Mouse (Mus musculus): ENCODE data around the gene Hdac8. TPM values are rescaled to one million over a fixed set of nuclear protein-coding genes. Genes with fewer than 3 reads are reported as not detected.

Gene Hdac8
- polyA plus RNA-seq, 1 experiment from 2014 or later: 7.8 TPM

DNA sequence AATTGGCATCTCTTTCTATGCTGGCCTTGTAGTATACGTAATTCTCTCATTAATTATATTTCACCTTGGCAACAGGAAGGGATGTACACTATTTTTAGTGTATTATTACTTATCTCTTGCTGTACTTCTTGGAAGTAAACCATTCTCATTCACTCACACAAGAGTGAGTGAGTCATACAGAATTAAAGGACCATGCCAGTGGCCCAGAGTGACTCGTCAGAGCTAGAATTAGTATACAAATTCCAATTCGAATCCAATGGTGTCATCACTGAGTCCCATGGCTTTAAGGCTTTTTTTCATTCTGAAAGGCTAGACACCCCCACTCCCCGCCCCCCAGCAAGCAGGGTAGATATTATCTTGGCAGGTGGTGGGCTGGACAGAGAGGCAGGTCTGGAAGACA lies 88.2 kb downstream of the Hdac8 start:
- Histone ChIP-seq H3K27ac (no peak overlapping the region), H3K4me3 (no peak overlapping the region), H3K27me3 (replicated peaks) (peaks cover 4% of the 10 kb centered on the region; the same call in 1 of the 2 replicates), H3K4me2 (no peak overlapping the region), H3K4me1 (no peaks in the 10 kb centered on the region), H3K9ac (no peak overlapping the region), H3K9me3 (no peaks in the 10 kb centered on the region), H3K36me3 (replicated peaks) (no peaks in the 10 kb centered on the region)
- no peak for ATAC-seq (replicated peaks)
- 67% methylated on average over 4 of the region's 4 CpGs for WGBS

DNA sequence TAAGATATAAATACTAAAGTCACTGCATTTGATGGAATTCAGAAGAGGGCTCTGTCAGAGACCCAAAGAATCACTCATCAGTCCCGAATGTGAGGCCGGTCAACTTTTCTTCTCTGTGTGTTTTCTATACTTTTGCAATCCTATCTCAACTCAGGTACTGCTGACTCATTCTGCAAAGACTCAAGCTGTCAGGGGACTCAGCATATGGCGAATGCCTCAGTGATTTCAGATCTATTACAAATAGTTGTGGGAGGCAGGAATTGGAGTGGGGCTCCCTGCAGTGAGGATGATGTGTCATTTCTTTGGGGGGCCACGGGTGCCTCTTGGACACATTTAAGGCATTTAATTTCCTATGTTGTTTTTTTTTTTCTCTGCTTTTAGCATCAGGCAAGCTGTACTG lies 88.8 kb downstream of the Hdac8 start:
- Histone ChIP-seq H3K27ac (no peak overlapping the region), H3K4me1 (no peaks in the 10 kb centered on the region), H3K9ac (no peak overlapping the region), H3K4me3 (no peak overlapping the region), H3K27me3 (replicated peaks) (peaks cover 4% of the 10 kb centered on the region; the same call in 1 of the 2 replicates), H3K4me2 (no peak overlapping the region), H3K9me3 (no peaks in the 10 kb centered on the region), H3K36me3 (replicated peaks) (no peaks in the 10 kb centered on the region)
- WGBS: 67% methylated on average over 4 of the region's 4 CpGs
- ATAC-seq (replicated peaks): no peak

DNA sequence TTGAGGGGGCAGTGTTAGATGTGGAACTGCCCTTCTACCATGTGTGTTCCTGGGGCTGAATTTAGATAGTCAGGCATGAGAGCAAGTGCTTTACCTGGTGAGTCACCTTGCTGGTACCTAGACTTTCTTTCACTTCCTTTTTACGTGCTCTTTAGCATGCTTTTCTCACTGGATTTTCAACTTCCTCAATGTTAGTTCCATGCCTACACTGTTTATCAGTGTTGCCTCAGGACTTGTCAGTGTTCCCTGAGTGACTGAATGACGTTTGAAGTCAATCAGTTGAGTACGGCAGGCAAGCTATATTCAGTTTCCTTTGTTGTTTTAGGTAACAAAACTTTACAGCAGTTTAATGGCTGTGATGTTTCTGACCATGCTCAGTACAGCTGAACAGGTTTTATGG lies 120.4 kb downstream of the Hdac8 start:
- H3K27ac ChIP-seq: no peak overlapping the region
- 82% methylated on average over 3 of the region's 3 CpGs for WGBS
- ATAC-seq (replicated peaks): no peak

DNA sequence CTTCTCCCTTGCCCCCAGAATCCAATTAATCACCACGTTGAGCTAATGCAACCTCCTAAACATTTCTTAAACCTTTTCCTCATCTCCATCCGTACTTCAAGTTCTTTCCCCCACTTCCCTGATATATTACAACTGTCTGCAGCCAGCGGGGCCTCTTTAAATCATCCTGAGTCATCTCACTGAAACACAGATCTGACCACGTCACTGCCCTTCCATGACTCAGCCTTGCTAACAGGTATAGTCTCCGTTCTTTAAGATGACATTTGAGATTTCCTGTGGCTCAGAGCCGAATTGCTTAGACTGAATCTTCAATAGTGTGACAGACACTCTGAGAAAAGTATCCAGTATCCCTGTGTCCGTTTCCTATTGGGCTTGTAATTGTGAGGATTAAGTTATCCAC lies 122.0 kb downstream of the Hdac8 start:
- no peaks in the 10 kb centered on the region for H3K4me1 ChIP-seq
- WGBS: 69% methylated on average over 7 of the region's 7 CpGs
- no peak for ATAC-seq (replicated peaks)

More for the DNA sequence above, 120.4 kb downstream of the Hdac8 start:
- no peaks in the 10 kb centered on the region for H3K36me3 ChIP-seq (replicated peaks)
- no peak overlapping the region for H3K9ac ChIP-seq
- no peaks in the 10 kb centered on the region for H3K4me1 ChIP-seq
- H3K4me2 ChIP-seq: no peak overlapping the region
- no peaks in the 10 kb centered on the region for H3K9me3 ChIP-seq
- no peak overlapping the region for H3K4me3 ChIP-seq
- H3K27me3 ChIP-seq (replicated peaks): 0 out of 2 replicates have a peak, but pooled peaks cover 5% of the 10 kb centered on the region

DNA sequence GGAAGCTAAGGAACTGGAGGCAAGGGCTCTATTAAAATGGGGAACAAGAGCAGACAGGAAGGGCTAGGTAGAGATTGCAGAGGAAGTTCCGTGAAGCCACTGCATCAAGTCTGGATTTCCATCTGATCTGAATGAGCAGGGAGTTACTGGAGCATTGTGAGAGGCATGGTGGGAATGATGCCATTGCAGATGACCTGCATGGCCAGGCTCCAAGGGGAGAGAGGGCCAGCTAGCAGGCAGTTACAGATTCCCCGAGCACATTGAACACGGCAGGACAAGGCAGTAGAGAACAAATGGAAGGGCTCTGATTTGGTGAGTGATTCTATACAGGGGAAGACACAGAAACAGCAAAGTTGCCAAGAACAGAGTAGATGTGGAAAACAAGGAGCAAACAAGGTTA lies 138.6 kb downstream of the Hdac8 start:
- Histone ChIP-seq H3K27ac (no peak overlapping the region), H3K27me3 (replicated peaks) (0 out of 2 replicates have a peak, but pooled peaks cover 7% of the 10 kb centered on the region), H3K9me3 (no peaks in the 10 kb centered on the region), H3K36me3 (replicated peaks) (no peaks in the 10 kb centered on the region), H3K4me3 (no peak overlapping the region), H3K4me2 (no peak overlapping the region), H3K9ac (no peak overlapping the region), H3K4me1 (no peaks in the 10 kb centered on the region)
- WGBS: 82% methylated on average over 3 of the region's 3 CpGs
- ATAC-seq (replicated peaks): no peak

More for the DNA sequence above, 122.0 kb downstream of the Hdac8 start:
- Histone ChIP-seq H3K4me3 (no peak overlapping the region), H3K27me3 (replicated peaks) (0 out of 2 replicates have a peak, but pooled peaks cover 5% of the 10 kb centered on the region), H3K36me3 (replicated peaks) (no peaks in the 10 kb centered on the region), H3K9me3 (no peaks in the 10 kb centered on the region), H3K9ac (no peak overlapping the region), H3K4me2 (no peak overlapping the region), H3K27ac (no peak overlapping the region)

DNA sequence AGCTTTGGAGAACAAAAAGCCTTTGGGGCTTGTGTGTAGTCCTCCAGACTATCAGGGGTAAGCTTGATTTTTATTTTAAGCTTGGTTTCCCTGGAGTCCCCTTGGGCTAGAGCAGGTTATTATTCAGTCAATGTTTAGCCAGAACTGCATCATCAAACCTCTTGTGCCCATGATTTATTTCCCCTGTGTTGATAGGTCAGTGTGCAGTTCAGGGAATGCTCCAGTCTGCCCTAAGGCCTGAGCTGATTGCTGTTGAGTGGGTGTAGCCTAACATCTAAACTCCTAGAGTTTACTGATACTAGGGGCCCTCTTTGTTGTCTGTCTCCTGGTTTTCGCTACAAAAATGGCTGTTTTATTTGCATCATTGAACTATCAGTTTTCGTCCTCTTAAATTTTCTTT lies 142.9 kb downstream of the Hdac8 start:
- H3K4me3 ChIP-seq: no peak overlapping the region
- H3K27ac ChIP-seq: no peak overlapping the region
- no peaks in the 10 kb centered on the region for H3K36me3 ChIP-seq (replicated peaks)
- H3K4me1 ChIP-seq: no peaks in the 10 kb centered on the region
- no peak overlapping the region for H3K9ac ChIP-seq
- WGBS: 84% methylated on average over 2 of the region's 2 CpGs
- 0 out of 2 replicates have a peak, but pooled peaks cover 3% of the 10 kb centered on the region for H3K27me3 ChIP-seq (replicated peaks)
- ATAC-seq (replicated peaks): no peak
- H3K4me2 ChIP-seq: no peak overlapping the region
- H3K9me3 ChIP-seq: no peaks in the 10 kb centered on the region

DNA sequence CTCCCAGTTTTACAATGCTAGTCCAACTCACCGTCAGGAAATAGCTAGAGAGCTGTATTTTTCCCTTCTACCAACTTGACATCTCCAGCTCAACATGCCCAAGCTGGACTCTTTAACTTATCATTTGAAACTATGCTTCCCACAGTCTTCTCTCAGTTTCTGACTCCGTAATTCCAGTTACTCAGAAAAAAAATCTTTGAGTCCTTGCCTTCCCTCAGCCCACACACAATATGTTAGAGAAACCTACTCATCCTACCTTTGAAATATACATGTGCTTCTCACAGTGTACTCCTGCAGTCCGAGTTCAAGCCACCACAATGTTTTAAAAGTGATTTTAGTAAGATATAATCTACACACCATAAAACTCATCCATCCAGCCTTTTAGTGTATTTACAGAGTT lies 151.7 kb downstream of the Hdac8 start:
- peaks cover 5% of the 10 kb centered on the region; the same call in 1 of the 2 replicates for H3K4me1 ChIP-seq
- ATAC-seq (replicated peaks): no peak
- WGBS: 82% methylated on average over 3 of the region's 3 CpGs
- H3K4me2 ChIP-seq: no peak overlapping the region
- no peaks in the 10 kb centered on the region; the same call in 1 of the 2 replicates for H3K27me3 ChIP-seq (replicated peaks)
- H3K36me3 ChIP-seq (replicated peaks): no peaks in the 10 kb centered on the region
- no peak overlapping the region for H3K4me3 ChIP-seq
- H3K27ac ChIP-seq: no peak overlapping the region
- no peak overlapping the region for H3K9ac ChIP-seq
- H3K9me3 ChIP-seq: no peaks in the 10 kb centered on the region

DNA sequence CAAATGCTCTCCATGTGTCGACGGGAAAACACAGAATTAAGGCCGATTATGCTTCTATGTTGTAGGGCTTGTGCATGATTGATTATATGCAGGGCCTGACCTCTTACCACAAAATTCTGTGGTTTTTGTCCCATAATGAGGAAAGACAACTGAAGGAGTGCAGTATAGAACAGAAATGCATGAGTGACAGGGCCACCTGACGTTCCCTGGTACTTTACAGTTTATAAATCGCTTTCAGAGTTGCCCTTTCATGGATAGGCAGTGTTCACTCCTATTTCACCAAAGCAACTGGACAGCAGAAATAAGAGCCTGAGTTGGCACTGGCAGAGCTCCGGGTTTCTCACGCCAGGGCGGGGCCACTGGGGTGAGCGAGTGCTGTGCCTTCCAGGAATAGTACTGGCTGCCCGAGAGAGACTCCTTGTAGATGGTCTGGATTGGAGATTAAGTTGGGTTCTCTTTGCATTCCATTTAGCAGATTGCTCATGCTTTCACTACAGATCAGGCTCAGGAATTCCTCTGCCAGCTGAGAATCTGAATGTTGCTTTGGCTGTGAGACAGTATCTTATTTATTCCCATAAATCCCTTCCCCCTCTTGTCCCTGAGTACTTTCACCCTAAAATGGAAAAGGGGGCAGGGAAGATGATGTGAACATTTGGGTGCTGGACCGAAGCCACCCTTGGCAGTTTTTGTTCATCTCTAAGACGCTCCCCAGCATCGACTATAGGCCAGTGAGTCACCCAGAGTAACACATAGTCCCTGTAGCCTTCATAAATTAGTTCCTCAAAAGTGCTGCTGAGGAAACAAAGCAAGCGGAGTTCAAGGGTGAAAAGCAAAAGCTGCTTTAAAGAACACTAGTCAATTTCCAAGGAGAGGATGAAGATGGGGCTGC lies 155.1 kb downstream of the Hdac8 start:
- Histone ChIP-seq H3K36me3 (replicated peaks) (no peaks in the 10 kb centered on the region), H3K27ac (no peak overlapping the region), H3K9ac (no peak overlapping the region), H3K9me3 (no peaks in the 10 kb centered on the region), H3K4me3 (no peak overlapping the region), H3K4me2 (no peak overlapping the region), H3K4me1 (peaks cover 5% of the 10 kb centered on the region; the same call in 1 of the 2 replicates), H3K27me3 (replicated peaks) (peaks cover 12% of the 10 kb centered on the region; the same call in 1 of the 2 replicates)
- ATAC-seq (replicated peaks): no peak
- WGBS: 75% methylated on average over 14 of the region's 14 CpGs

DNA sequence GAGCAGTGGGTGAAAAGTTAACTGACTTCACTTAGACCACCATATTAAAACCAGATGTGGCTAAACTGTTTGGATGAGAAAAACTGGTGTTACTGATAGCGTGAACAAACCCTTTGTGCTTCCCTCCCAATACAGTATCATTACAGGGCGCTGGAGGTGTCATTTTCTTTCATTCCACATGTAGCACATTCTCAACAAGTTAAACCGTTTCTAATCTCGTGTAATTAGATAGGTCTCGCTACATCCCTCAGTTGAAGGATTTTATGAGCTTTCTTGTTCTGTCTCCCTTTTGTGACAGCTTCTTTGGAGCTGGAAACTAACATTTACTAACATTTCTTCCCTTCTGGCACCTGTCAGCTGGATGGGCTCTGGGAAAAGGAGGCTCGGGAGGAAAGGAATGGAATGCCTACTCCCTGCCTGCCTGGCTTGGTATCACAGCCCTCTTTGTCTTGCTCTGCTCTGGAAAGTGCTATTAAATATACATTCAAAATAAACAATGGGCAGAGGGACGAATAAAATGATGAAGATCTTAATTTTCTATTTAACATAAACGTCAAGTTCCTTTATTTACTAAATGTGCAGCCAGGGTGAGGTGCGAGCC lies 156.2 kb downstream of the Hdac8 start:
- H3K36me3 ChIP-seq (replicated peaks): no peaks in the 10 kb centered on the region
- peaks cover 5% of the 10 kb centered on the region; the same call in 1 of the 2 replicates for H3K4me1 ChIP-seq
- no peak for ATAC-seq (replicated peaks)
- peaks cover 14% of the 10 kb centered on the region; the same call in 1 of the 2 replicates for H3K27me3 ChIP-seq (replicated peaks)
- no peak overlapping the region for H3K4me2 ChIP-seq
- H3K9me3 ChIP-seq: no peaks in the 10 kb centered on the region
- 39% methylated on average over 9 of the region's 9 CpGs for WGBS
- H3K9ac ChIP-seq: no peak overlapping the region
- no peak overlapping the region for H3K4me3 ChIP-seq
- no peak overlapping the region for H3K27ac ChIP-seq

DNA sequence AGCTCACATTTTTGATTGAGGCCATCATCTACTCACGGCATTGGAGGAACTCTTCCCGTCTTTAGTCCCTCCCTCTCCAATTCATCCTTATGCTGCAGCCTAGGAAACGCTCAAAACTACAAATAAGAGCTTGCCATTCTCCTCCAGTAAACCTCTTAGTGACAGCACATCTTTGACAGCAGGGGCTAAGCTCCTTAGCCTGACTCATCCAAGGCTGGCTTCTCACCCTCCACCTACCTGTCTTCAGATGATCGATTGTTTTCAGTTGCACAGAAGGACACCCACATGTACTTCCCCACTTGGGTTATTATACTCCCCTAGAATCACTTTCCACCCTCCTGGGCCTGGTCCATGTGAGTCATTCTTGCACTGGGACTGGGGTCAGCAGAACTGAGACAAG lies 163.5 kb downstream of the Hdac8 start:
- 52% methylated on average over 4 of the region's 4 CpGs for WGBS
- no peak overlapping the region for H3K4me3 ChIP-seq
- no peak for ATAC-seq (replicated peaks)
- no peak overlapping the region for H3K4me2 ChIP-seq
- H3K27ac ChIP-seq: no peak overlapping the region
- peaks cover 16% of the 10 kb centered on the region for H3K27me3 ChIP-seq (replicated peaks)
- H3K9ac ChIP-seq: no peak overlapping the region
- H3K36me3 ChIP-seq (replicated peaks): no peaks in the 10 kb centered on the region
- H3K4me1 ChIP-seq: no peaks in the 10 kb centered on the region
- H3K9me3 ChIP-seq: no peaks in the 10 kb centered on the region

DNA sequence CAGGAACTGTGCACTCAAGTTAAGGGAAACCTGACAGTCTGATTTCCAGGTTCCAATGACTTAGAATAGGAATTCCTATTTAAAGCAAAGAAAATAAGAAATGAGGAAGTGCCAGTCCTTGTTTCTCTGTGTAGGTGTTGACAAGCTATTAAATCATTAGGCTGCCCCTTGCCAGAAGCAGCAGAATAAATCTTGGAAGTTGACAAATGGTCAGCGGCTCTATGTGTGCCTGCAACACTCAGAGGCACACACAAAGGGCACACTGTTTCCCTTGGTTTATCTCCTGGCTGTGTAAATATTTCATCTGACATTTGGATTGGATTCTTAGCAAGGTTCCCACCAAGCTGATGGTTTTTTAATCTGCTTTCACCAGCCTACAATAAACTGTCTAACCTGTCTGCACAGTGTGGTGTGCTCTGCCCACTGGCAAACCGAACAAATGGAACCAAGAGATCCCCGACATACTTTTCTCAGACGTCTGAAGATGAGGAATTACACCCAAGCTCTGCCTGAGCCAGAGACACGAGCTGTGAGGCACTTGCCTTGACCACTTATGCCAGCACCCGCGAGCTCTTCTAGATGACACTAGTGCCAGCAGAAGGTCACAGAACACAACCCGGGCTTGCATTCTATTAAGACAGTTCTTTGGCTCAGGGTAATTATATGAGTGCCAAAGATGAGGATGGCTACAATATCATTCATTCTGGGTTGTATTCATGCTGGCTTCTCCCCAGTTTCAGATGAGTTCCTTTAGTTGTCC lies 165.6 kb downstream of the Hdac8 start:
- WGBS: 71% methylated on average over 8 of the region's 8 CpGs

DNA sequence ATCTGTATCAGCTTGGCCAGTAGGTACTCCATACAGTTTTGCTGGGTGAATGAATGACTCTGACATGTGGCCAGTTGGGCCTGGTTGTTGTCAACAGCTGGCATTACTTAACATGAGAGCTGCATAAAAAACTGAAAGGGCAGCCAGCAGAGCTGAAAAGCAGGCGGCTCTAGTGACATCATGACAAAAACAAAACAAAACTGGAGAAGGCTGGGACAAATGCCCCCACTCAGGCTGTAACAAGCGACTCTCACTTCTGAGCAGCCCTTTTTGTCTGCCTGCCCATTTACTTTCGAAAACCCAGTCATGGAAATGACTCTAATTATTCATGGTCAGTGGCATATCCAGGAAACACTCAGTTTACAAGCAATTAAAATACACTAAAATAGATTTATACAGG lies 185.5 kb downstream of the Hdac8 start:
- no peak for ATAC-seq (replicated peaks)
- Histone ChIP-seq H3K9me3 (no peaks in the 10 kb centered on the region), H3K4me1 (no peaks in the 10 kb centered on the region), H3K27me3 (replicated peaks) (peaks cover 10% of the 10 kb centered on the region), H3K4me3 (no peak overlapping the region), H3K27ac (no peak overlapping the region), H3K9ac (no peak overlapping the region), H3K4me2 (no peak overlapping the region), H3K36me3 (replicated peaks) (no peaks in the 10 kb centered on the region)
- 54% methylated on average over 3 of the region's 3 CpGs for WGBS

More for the DNA sequence above, 165.6 kb downstream of the Hdac8 start:
- H3K9ac ChIP-seq: no peak overlapping the region
- H3K36me3 ChIP-seq (replicated peaks): no peaks in the 10 kb centered on the region
- H3K27ac ChIP-seq: no peak overlapping the region
- H3K4me2 ChIP-seq: no peak overlapping the region
- no peaks in the 10 kb centered on the region for H3K9me3 ChIP-seq
- peaks cover 13% of the 10 kb centered on the region; the same call in 1 of the 2 replicates for H3K27me3 ChIP-seq (replicated peaks)
- no peak overlapping the region for H3K4me3 ChIP-seq
- no peaks in the 10 kb centered on the region for H3K4me1 ChIP-seq
- ATAC-seq (replicated peaks): no peak
